Mouse (Mus musculus) midbrain, embryonic 16.5 days (tissue): ENCODE data around the gene Vapa. TPM values are rescaled to one million over a fixed set of nuclear protein-coding genes. Genes with fewer than 3 reads are reported as not detected.
"Not testable (repeated sequence)": the region's sequence is repeated elsewhere in the genome, so short reads cannot be mapped to it uniquely, and the experiment has no call there.

ENCODE experiments used
- ATAC-seq: fragments of 200-750 bp; cut with Nextera tagmentation; 2 replicates; pipeline ENCODE4 v1.8.0; 2017; ENCODE audit warnings: moderate TSS enrichment
- H3K27ac ChIP-seq: fragments of 300-500 bp; sonication (generic); 2 replicates; pipeline ENCODE4 v1.5.1; 2014; ENCODE audit warnings: mild to moderate bottlenecking, low read length, mixed read lengths
- H3K27me3 ChIP-seq: fragments of 300-500 bp; sonication (generic); 2 replicates; pipeline ENCODE4 v1.6.1; 2014; ENCODE audit warnings: low read depth, low read length, mixed read lengths; ENCODE audit not compliant: control insufficient read depth, insufficient read depth
- H3K36me3 ChIP-seq: fragments of 300-500 bp; sonication (generic); 2 replicates; pipeline ENCODE4 v1.6.1; 2014; ENCODE audit warnings: mild to moderate bottlenecking, low read length, moderate library complexity, mixed read lengths; ENCODE audit not compliant: control insufficient read depth, insufficient read depth
- H3K4me1 ChIP-seq: fragments of 300-500 bp; sonication (generic); 2 replicates; pipeline ENCODE4 v1.6.1; 2014; ENCODE audit warnings: mild to moderate bottlenecking, low read length, mixed read lengths; ENCODE audit not compliant: control insufficient read depth, insufficient read depth
- H3K4me2 ChIP-seq: fragments of 300-500 bp; sonication (generic); 2 replicates; pipeline ENCODE4 v1.6.1; 2014; ENCODE audit warnings: mild to moderate bottlenecking, low read length, mixed read lengths
- H3K4me3 ChIP-seq: fragments of 300-500 bp; sonication (generic); 2 replicates; pipeline ENCODE4 v1.5.1; 2014; ENCODE audit warnings: low read depth, mild to moderate bottlenecking, low read length, moderate library complexity, mixed read lengths
- H3K9ac ChIP-seq: fragments of 300-500 bp; sonication (generic); 2 replicates; pipeline ENCODE4 v1.6.1; 2014; ENCODE audit warnings: low read depth, low read length, mixed read lengths
- H3K9me3 ChIP-seq: fragments of 300-500 bp; sonication (generic); replicated peaks from 2 replicates; pipeline ENCODE4 v1.6.1; 2014; ENCODE audit warnings: mild to moderate bottlenecking, low read length, mixed read lengths; ENCODE audit not compliant: control insufficient read depth, poor library complexity, severe bottlenecking
- WGBS: fragments of 180-500 bp; shearing (Covaris S2); extraction: QIAGEN DNeasy Blood & Tissue Kit; methylation state at CpG from one replicate; pipeline ENCODE4 v1.1.7; 2014; 5-methylcytosine and 5-hydroxymethylcytosine counted together
- polyA plus RNA-seq: library from polyadenylated mRNA; unstranded; fragments of >200 nt; fragmentation: Nextera tagmentation; extraction: Ambion mirVana; gene quantifications from 2 replicates; pipeline ENCODE4 v1.2.1, GENCODE M21; 2015

Vapa gene
- polyA plus RNA-seq, 1 experiment from 2014 or later = 287 TPM

DNA sequence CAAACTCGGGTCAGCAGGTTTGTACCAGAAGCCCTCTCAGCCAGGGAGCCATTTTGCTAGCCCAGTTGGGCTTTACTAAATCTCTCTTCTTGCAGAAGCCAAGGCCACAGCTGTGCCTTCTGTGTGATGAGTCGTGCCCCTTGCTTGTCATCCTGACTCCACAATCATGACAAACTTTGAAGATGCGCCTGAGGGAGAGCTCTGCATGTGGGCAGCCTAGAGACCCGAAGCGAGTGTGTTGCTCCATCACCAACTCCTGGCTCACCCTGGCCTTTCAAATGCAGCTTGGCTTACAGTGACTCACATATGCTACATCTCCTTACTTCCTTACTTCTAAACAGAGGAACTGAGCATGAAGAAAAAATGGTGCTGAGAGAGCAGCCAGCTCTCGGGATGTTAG, 16.6 kb upstream of the Vapa start:
- 84% methylated on average over 6 of the region's 6 CpGs for WGBS
- Histone ChIP-seq H3K9me3 (no peaks in the 10 kb centered on the region), H3K27ac (no peak overlapping the region), H3K9ac (no peak overlapping the region), H3K27me3 (no peaks in the 10 kb centered on the region), H3K4me1 (no peaks in the 10 kb centered on the region), H3K4me2 (no peak overlapping the region), H3K4me3 (no peak overlapping the region), H3K36me3 (no peaks in the 10 kb centered on the region)
- ATAC-seq = no peak

- not testable (repeated sequence) for ATAC-seq, H3K4me1 ChIP-seq, H3K4me3 ChIP-seq, H3K36me3 ChIP-seq, H3K4me2 ChIP-seq, H3K27ac ChIP-seq, H3K9me3 ChIP-seq, H3K27me3 ChIP-seq, H3K9ac ChIP-seq
- 90% methylated on average over 13 of the region's 13 CpGs for WGBS
These were observed 15.6 kb upstream of the Vapa start for GRCm38 (mm10) chr17:65628823-65629532.

- no peak overlapping the region for H3K9ac ChIP-seq
- no peak for ATAC-seq
- H3K27me3 ChIP-seq = no peaks in the 10 kb centered on the region
- no peaks in the 10 kb centered on the region for H3K36me3 ChIP-seq
- no peak overlapping the region for H3K27ac ChIP-seq
- H3K9me3 ChIP-seq = no peaks in the 10 kb centered on the region
- no peak overlapping the region for H3K4me2 ChIP-seq
- WGBS = 90% methylated on average over 6 of the region's 6 CpGs
- H3K4me3 ChIP-seq = no peak overlapping the region
- no peaks in the 10 kb centered on the region for H3K4me1 ChIP-seq
These were observed 12.9 kb upstream of the Vapa start for GRCm38 (mm10) chr17:65626301-65626700.

- H3K9me3 ChIP-seq = no peaks in the 10 kb centered on the region
- H3K4me1 ChIP-seq = no peaks in the 10 kb centered on the region
- H3K36me3 ChIP-seq = no peaks in the 10 kb centered on the region
- no peak overlapping the region for H3K27ac ChIP-seq
- H3K4me3 ChIP-seq = no peak overlapping the region
- H3K27me3 ChIP-seq = no peaks in the 10 kb centered on the region
- H3K9ac ChIP-seq = no peak overlapping the region
- ATAC-seq = no peak
- no peak overlapping the region for H3K4me2 ChIP-seq
- 90% methylated on average over 6 of the region's 6 CpGs for WGBS
These were observed 12.2 kb upstream of the Vapa start for GRCm38 (mm10) chr17:65625563-65625962.

DNA sequence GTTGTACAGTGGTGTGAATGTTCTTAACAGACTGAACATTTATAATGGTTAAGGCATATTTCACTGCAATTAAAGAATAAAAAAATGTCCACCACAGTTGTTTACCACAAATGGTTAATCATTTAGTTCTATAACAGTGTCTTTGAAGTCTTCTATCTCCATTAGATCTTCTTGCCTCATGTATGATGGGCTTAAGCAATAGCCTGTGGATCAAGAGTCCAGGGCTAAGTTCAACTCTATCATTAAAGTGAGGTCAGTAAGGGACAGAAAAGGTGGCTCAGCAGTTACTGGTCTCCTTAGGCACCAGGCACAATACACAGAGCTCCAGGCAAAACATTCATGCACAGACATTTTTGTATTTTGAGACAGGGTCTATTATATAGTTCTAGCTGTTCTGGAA, 9.8 kb upstream of the Vapa start:
- Histone ChIP-seq H3K9me3 (no peaks in the 10 kb centered on the region), H3K4me1 (no peaks in the 10 kb centered on the region), H3K4me3 (no peak overlapping the region), H3K27ac (no peak overlapping the region), H3K4me2 (no peak overlapping the region), H3K36me3 (no peaks in the 10 kb centered on the region), H3K9ac (no peak overlapping the region), H3K27me3 (no peaks in the 10 kb centered on the region)
- ATAC-seq = no peak

GRCm38 (mm10) chr17:65618431-65618830, 5.1 kb upstream of the Vapa start:
- H3K27ac ChIP-seq = no peak overlapping the region
- no peaks in the 10 kb centered on the region for H3K27me3 ChIP-seq
- 89% methylated on average over 2 of the region's 2 CpGs for WGBS
- no peak for ATAC-seq
- H3K4me1 ChIP-seq = no peaks in the 10 kb centered on the region
- H3K9me3 ChIP-seq = no peaks in the 10 kb centered on the region
- no peak overlapping the region for H3K9ac ChIP-seq
- H3K4me2 ChIP-seq = no peak overlapping the region
- no peaks in the 10 kb centered on the region for H3K36me3 ChIP-seq
- no peak overlapping the region for H3K4me3 ChIP-seq

- H3K9me3 ChIP-seq = no peaks in the 10 kb centered on the region
- ATAC-seq = no peak
- H3K27me3 ChIP-seq = no peaks in the 10 kb centered on the region
- 41% methylated on average over 3 of the region's 3 CpGs for WGBS
- H3K4me1 ChIP-seq = peaks cover 10% of the 10 kb centered on the region
- H3K4me3 ChIP-seq = no peak overlapping the region
- no peak overlapping the region for H3K9ac ChIP-seq
- H3K36me3 ChIP-seq = no peaks in the 10 kb centered on the region
- H3K27ac ChIP-seq = no peak overlapping the region
- no peak overlapping the region for H3K4me2 ChIP-seq
These were observed 2.3 kb upstream of the Vapa start for GRCm38 (mm10) chr17:65615678-65616077.

DNA sequence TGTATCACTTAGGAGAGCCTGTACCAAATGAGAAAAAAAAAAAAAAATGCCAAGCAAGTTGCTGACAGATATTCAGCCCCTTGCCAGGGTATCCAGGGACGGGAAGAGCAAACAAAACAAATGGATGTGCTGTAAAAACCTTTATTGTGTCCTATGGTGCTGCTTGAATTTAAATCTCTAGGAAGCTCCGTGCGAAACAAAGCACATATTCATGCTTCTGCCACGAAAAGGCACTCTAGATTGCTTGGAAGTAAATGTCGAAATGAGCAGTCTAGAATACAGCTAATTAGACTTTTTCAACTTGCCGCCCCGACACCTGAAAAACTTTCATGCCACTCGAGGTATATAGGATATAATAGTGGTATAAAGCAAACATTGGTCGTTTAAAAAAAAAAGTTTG, 1.1 kb upstream of the Vapa start:
- 2% methylated on average over 9 of the region's 9 CpGs for WGBS
- ATAC-seq = no peak
- peak overlapping the region; percentile 87 for H3K9ac ChIP-seq

GRCm38 (mm10) chr17:65613142-65613462, 253 bp downstream of the Vapa start:
- H3K4me1 ChIP-seq = peaks cover 25% of the 10 kb centered on the region
- peak overlapping the region; percentile 98 for H3K9ac ChIP-seq
- no peaks in the 10 kb centered on the region for H3K27me3 ChIP-seq
- peak overlapping the region; percentile 91 for H3K4me3 ChIP-seq
- WGBS = 0% methylated on average over 22 of the region's 42 CpGs
- no peaks in the 10 kb centered on the region for H3K9me3 ChIP-seq
- ATAC-seq = peak; percentile 75
- H3K27ac ChIP-seq = peak overlapping the region; percentile 99
- peak overlapping the region; percentile 7; the same call in 1 of the 2 replicates for H3K4me2 ChIP-seq
- H3K36me3 ChIP-seq = no peaks in the 10 kb centered on the region

More for the DNA sequence above, 1.1 kb upstream of the Vapa start:
- Histone ChIP-seq H3K4me3 (peak overlapping the region; percentile 91), H3K36me3 (no peaks in the 10 kb centered on the region), H3K27ac (peak overlapping the region; percentile 99), H3K27me3 (no peaks in the 10 kb centered on the region), H3K4me1 (peaks cover 14% of the 10 kb centered on the region), H3K4me2 (peak overlapping the region; percentile 72), H3K9me3 (no peaks in the 10 kb centered on the region)
